Mouse (Mus musculus): ENCODE results near the gene Focad.

DNA sequence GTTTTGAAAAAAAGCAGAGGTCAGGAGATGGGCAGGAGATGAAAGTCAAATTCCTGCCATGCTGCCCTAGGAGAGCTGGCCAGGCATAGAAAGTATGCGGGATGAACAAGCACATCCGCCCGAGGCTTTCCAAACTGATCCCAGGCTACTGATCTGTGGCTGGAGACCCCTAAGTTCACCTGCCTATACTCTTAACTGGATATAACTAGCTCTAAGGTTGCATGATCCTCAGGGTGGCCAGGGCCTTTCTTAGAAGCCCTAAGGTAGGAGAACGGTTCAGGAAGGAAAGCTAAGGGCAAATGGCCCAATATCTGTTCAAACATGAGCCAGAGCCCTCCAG, 344.5 kb downstream of the Focad start:
- TF ChIP-seq CTCF (IDR thresholded peaks at IDR 0.05; ENCODE audit: extremely low read depth, insufficient read depth, low read length) (no peak), POLR2A (IDR thresholded peaks at IDR 0.05; ENCODE audit: extremely low read depth, insufficient read depth, low read length) (no peak)
